Mouse (Mus musculus) lung, postnatal 0 days (tissue): ENCODE data around the gene Frs3. TPM values are rescaled to one million over a fixed set of nuclear protein-coding genes. Genes with fewer than 3 reads are reported as not detected.

ENCODE experiments used
- ATAC-seq: fragments of 200-750 bp; cut with Nextera tagmentation; 2 replicates; pipeline ENCODE4 v1.8.0; 2017; ENCODE audit warnings: moderate library complexity
- DNase-seq: peaks from one replicate; pipeline ENCODE4 v3.0.0-alpha.2; 2016; ENCODE audit warnings: low spot score
- H3K27ac ChIP-seq: fragments of 300-500 bp; sonication (generic); 2 replicates; pipeline ENCODE4 v1.5.1; 2014; ENCODE audit warnings: antibody characterized with exemption, mild to moderate bottlenecking, low read length, mixed read lengths
- H3K27me3 ChIP-seq: fragments of 300-500 bp; sonication (generic); replicated peaks from 2 replicates; pipeline ENCODE4 v1.6.1; 2014; ENCODE audit warnings: low read length, mixed read lengths; ENCODE audit not compliant: insufficient read depth
- H3K36me3 ChIP-seq: fragments of 300-500 bp; sonication (generic); 2 replicates; pipeline ENCODE4 v1.6.1; 2014; ENCODE audit warnings: low read length, mixed read lengths; ENCODE audit not compliant: insufficient read depth
- H3K4me1 ChIP-seq: fragments of 300-500 bp; sonication (generic); 2 replicates; pipeline ENCODE4 v1.6.1; 2014; ENCODE audit warnings: antibody characterized with exemption, low read depth, low read length, mixed read lengths; ENCODE audit not compliant: insufficient read depth
- H3K4me2 ChIP-seq: fragments of 300-500 bp; sonication (generic); replicated peaks from 2 replicates; pipeline ENCODE4 v1.6.1; 2014; ENCODE audit warnings: low read depth, mild to moderate bottlenecking, low read length, moderate library complexity, mixed read lengths
- H3K4me3 ChIP-seq: fragments of 300-500 bp; sonication (generic); 2 replicates; pipeline ENCODE4 v1.5.1; 2014; ENCODE audit warnings: low read depth, low read length
- H3K9ac ChIP-seq: fragments of 300-500 bp; sonication (generic); replicated peaks from 2 replicates; pipeline ENCODE4 v1.6.1; 2014; ENCODE audit warnings: low read depth, mild to moderate bottlenecking
- H3K9me3 ChIP-seq: fragments of 300-500 bp; sonication (generic); 2 replicates; pipeline ENCODE4 v1.6.1; 2016; ENCODE audit warnings: low read length, mixed read lengths
- CTCF ChIP-seq: IDR thresholded peaks from 2 replicates; pipeline ENCODE4 v1.5.1; 2016; ENCODE audit warnings: antibody characterized with exemption, mild to moderate bottlenecking
- EP300 ChIP-seq: IDR thresholded peaks from 2 replicates; pipeline ENCODE4 v1.6.1; 2016; ENCODE audit warnings: antibody characterized with exemption, mild to moderate bottlenecking, control low read depth
- WGBS: fragments of 180-500 bp; shearing (Covaris S2); extraction: QIAGEN DNeasy Blood & Tissue Kit; methylation state at CpG from one replicate; pipeline ENCODE4 v1.1.7; 2014; 5-methylcytosine and 5-hydroxymethylcytosine counted together
- polyA plus RNA-seq: library from polyadenylated mRNA; unstranded; fragments of >200 nt; fragmentation: Nextera tagmentation; extraction: Ambion mirVana; gene quantifications from 2 replicates; pipeline ENCODE4 v1.2.1, GENCODE M21; 2015

The Frs3 gene
- polyA plus RNA-seq, 1 experiment from 2014 or later, result 4.1 TPM

DNA sequence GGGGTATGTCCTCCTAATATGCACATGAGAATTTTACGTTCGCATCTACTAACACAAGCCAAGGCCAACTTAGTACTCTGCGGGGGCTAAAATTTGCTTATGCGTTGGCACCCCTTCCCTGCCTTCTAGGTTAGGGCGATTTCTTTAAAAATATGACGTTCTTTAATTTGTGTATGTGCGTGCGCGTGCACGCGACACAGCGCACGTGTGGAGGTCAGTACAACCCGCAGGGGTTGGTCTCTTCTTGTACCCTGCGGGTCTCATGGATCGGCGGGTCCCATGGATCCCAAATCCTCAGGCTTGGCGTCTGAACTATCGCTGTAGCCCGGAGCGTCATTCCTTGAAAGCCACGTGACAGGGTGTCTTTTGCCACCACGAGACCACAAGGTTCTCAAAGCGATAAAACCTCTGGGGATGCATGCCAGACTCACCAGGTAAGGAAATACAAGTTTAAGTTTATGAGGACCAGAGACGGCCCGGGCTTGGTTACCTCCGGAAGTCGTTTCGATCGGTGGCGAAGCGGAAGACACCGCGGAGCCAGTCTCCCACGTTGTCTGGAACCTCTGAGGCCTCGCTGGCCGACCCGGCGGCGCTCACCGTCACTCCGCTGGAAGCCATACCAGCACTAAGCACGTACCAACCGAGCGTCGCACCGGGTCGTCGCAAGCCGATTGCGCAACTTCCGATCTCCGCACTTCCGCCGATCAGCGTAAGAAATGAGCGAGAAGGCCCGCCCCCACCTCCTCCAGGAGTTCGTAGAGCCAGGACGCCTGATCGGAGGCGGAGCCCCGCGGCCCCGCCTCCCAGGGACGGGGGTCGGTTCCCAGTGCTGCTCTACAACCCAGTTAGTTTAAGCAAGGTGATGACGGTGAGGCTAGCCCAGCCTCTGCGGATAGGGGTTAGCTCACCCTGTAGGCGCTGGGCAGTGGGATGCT, 1.2 kb upstream of the Frs3 start:
- DNase-seq, result peak; percentile 98
- Histone ChIP-seq H3K9me3 (no peaks in the 10 kb centered on the region), H3K4me1 (peaks cover 8% of the 10 kb centered on the region; the same call in 1 of the 2 replicates), H3K36me3 (peaks cover 7% of the 10 kb centered on the region; the same call in 1 of the 2 replicates), H3K4me3 (peak overlapping the region; percentile 74), H3K4me2 (peak overlapping the region; percentile 99), H3K27me3 (no peaks in the 10 kb centered on the region), H3K9ac (peak overlapping the region; percentile 78), H3K27ac (peak overlapping the region; percentile 87)
- TF ChIP-seq CTCF, result no peak
- 0 out of 2 replicates have a peak, but pooled peaks have one; percentile 14 for TF ChIP-seq EP300
- peak; percentile 93 for ATAC-seq
- under 1% methylated on average over 70 of the region's 70 CpGs for WGBS

DNA sequence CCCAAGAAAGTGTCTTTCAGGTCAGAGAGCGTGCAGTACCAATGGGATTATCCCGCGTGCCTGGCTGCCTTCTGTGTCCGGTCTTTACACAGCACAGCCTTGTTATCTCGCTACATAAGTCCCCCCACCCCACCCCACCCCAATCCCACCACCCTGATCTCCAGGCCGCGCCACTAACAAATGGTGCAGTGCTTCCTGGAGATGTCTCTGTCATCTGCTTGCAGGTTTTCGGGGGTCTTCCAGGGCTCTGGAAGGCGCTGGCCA, 554 bp upstream of the Frs3 start, which contains the start of gene Tomm6:
Gene Tomm6 (minus strand): TSS at position 43 of the 264 bp plus-strand sequence.
- no peak for TF ChIP-seq EP300
- no peak for TF ChIP-seq CTCF
- Histone ChIP-seq H3K27me3 (no peaks in the 10 kb centered on the region), H3K4me3 (peak within 1 kb of the TSS; percentile 74), H3K9me3 (no peaks in the 10 kb centered on the region), H3K9ac (peak within 1 kb of the TSS; percentile 78), H3K4me1 (peaks cover 8% of the 10 kb centered on the region; the same call in 1 of the 2 replicates), H3K27ac (peak within 1 kb of the TSS; percentile 87), H3K4me2 (peak within 1 kb of the TSS; percentile 99), H3K36me3 (peaks cover 7% of the 10 kb centered on the region; the same call in 1 of the 2 replicates)
- no peak for ATAC-seq
- WGBS, result 0% methylated on average over 9 of the region's 9 CpGs
- DNase-seq, result no peak

DNA sequence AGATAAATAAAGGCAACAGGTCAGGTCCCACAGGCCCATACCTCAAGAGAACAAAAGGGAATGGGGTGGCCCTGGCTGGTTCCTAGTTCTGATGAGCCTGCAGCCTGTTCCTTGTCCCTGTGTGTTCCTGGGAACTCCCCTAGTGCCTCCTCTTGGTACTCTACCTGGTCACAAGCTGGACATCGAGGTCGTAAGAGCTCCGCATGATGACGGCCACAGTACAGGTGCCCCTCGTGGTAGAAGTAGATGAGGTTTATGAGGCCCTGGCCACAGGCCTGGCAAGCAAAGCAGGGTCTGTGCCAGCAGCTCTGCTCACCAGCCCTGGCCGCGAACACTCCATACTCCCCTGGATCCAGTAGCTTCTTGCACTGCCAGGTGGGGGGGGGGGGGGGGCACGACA, 1.1 kb downstream of the Frs3 start:
- no peak overlapping the region for H3K4me2 ChIP-seq

DNA sequence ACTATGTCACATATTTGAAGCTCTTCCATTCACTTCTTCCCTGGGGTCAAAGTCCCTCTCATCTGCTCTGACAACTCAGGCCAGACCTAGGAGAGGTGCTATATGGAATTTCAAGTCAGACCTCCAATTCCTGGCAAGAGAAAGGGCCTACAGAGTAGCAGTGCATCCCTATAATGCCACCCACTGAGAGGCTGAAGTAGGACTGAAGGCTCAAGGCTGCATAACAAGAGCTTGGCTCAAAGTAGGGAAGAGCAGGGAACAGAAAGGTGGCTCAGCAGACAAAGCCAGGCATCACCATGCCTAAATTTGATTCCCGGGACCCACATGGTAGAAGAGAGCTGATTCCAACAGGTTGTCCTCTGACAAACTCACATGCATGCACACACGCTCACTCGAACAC, 2.8 kb downstream of the Frs3 start:
- 95% methylated on average over 3 of the region's 3 CpGs for WGBS
- no peak overlapping the region for H3K4me2 ChIP-seq
- ATAC-seq (no peak), DNase-seq (no peak)
- H3K4me3 ChIP-seq, result no peak overlapping the region
- H3K36me3 ChIP-seq, result no peaks in the 10 kb centered on the region
- peaks cover 8% of the 10 kb centered on the region; the same call in 1 of the 2 replicates for H3K4me1 ChIP-seq
- TF ChIP-seq CTCF, result no peak
- TF ChIP-seq EP300, result no peak
- H3K27me3 ChIP-seq, result no peaks in the 10 kb centered on the region
- no peak overlapping the region for H3K9ac ChIP-seq
- no peaks in the 10 kb centered on the region for H3K9me3 ChIP-seq
- H3K27ac ChIP-seq, result no peak overlapping the region

More for the DNA sequence above, 1.1 kb downstream of the Frs3 start:
- DNase-seq (no peak), ATAC-seq (no peak)
- no peak overlapping the region for H3K9ac ChIP-seq
- WGBS, result 80% methylated on average over 8 of the region's 8 CpGs
- peaks cover 8% of the 10 kb centered on the region; the same call in 1 of the 2 replicates for H3K4me1 ChIP-seq
- no peaks in the 10 kb centered on the region for H3K9me3 ChIP-seq
- H3K4me3 ChIP-seq, result no peak overlapping the region
- no peaks in the 10 kb centered on the region for H3K27me3 ChIP-seq
- H3K27ac ChIP-seq, result no peak overlapping the region
- no peak for TF ChIP-seq EP300
- H3K36me3 ChIP-seq, result no peaks in the 10 kb centered on the region

DNA sequence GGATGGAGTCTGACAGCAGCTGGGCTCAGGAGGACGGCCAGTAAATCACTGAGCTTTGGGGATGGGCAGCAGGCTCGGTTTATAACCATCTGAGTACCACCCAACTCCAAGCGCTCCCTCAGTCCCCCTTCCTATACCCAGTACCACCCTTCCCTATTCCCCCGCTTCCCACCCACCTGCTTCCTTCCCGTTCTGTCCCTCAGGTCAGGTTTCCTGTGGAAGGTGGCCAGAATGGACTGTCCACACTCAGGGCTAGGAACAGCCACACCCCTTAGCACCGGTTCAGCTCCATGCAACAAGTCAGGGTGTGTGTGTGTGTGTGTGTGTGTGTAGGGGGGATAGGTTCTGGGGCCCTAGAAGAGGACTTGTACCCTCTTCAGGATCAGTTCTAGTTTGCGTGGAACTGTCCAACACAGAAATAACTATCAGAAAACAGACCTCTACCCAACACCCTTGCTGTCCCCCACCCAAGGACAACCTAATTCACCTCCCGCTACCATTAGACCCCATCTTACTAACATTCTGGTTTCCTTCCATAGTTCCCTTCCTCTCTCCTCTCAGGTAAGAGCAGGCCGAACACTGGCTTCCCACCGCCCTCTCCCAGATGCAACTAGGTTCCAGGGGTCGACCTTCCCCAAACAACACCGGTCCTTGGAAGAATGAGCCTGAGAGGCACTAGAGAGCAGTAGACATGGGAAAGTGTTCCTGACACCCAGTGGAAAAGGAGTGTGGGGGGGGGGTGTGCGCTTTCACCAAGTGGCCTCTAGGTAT, 5.0 kb downstream of the Frs3 start:
- H3K9ac ChIP-seq, result peak overlapping the region; percentile 46; the same call in 1 of the 2 replicates
- no peaks in the 10 kb centered on the region for H3K9me3 ChIP-seq
- 35% methylated on average over 13 of the region's 13 CpGs for WGBS
- H3K27me3 ChIP-seq, result no peaks in the 10 kb centered on the region
- no peak for ATAC-seq
- TF ChIP-seq EP300 (no peak), CTCF (no peak)
- 0 out of 2 replicates have a peak, but pooled peaks cover 3% of the 10 kb centered on the region for H3K4me1 ChIP-seq
- DNase-seq, result no peak
- H3K4me3 ChIP-seq, result peak overlapping the region; percentile 81
- H3K36me3 ChIP-seq, result no peaks in the 10 kb centered on the region
- H3K4me2 ChIP-seq, result peak overlapping the region; percentile 93
- no peak overlapping the region; the same call in 1 of the 2 replicates for H3K27ac ChIP-seq

DNA sequence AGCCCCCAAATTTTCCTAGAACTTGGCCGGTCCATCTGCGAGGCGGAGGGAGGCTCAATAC, 5.4 kb downstream of the Frs3 start, which contains the start of gene Gm21981:
Gene Gm21981 (minus strand): TSS at position 14 of the 61 bp plus-strand sequence.
- WGBS, result 0% methylated on average over 3 of the region's 3 CpGs
- Histone ChIP-seq H3K4me3 (peak within 1 kb of the TSS; percentile 81), H3K4me2 (peak within 1 kb of the TSS; percentile 93), H3K27me3 (no peaks in the 10 kb centered on the region), H3K9ac (peak within 1 kb of the TSS; percentile 62), H3K9me3 (no peaks in the 10 kb centered on the region), H3K4me1 (0 out of 2 replicates have a peak, but pooled peaks cover under 1% of the 10 kb centered on the region), H3K27ac (peak within 1 kb of the TSS; percentile 62; the same call in 1 of the 2 replicates), H3K36me3 (no peaks in the 10 kb centered on the region)
- TF ChIP-seq CTCF, result no peak; the same call in 1 of the 2 replicates
- no peak for TF ChIP-seq EP300
- no peak for ATAC-seq
- DNase-seq, result no peak
